Mouse (Mus musculus) limb, embryonic 13.5 days (tissue): Measurements from ENCODE around the gene Lgals8. TPM values are rescaled to one million over a fixed set of nuclear protein-coding genes. Genes with fewer than 3 reads are reported as not detected.
A peak's percentile ranks its signal among the peaks of the same experiment; 100 is the strongest.
"Not testable (repeated sequence)": the region's sequence is repeated elsewhere in the genome, so short reads cannot be mapped to it uniquely, and the experiment has no call there.

Experiments used
- ATAC-seq: fragments of 200-750 bp; cut with Nextera tagmentation; 2 replicates; pipeline ENCODE4 v1.8.0; 2017; ENCODE audit warnings: low read depth, moderate number of reproducible peaks, moderate TSS enrichment; ENCODE audit not compliant: low FRiP score
- H3K27ac ChIP-seq: fragments of 300-500 bp; sonication (generic); 2 replicates; pipeline ENCODE4 v1.5.1; 2015; ENCODE audit warnings: inconsistent platforms, mild to moderate bottlenecking, moderate library complexity
- H3K27me3 ChIP-seq: fragments of 300-500 bp; sonication (generic); 2 replicates; pipeline ENCODE4 v1.6.1; 2015; ENCODE audit warnings: mild to moderate bottlenecking, inconsistent platforms
- H3K36me3 ChIP-seq: fragments of 300-500 bp; sonication (generic); 2 replicates; pipeline ENCODE4 v1.6.1; 2015; ENCODE audit warnings: inconsistent platforms, mild to moderate bottlenecking, moderate library complexity
- H3K4me1 ChIP-seq: fragments of 300-500 bp; sonication (generic); 2 replicates; pipeline ENCODE4 v1.6.1; 2015; ENCODE audit warnings: inconsistent platforms
- H3K4me2 ChIP-seq: fragments of 300-500 bp; sonication (generic); replicated peaks from 2 replicates; pipeline ENCODE4 v1.6.1; 2015; ENCODE audit warnings: inconsistent platforms, mild to moderate bottlenecking, moderate library complexity
- H3K4me3 ChIP-seq: fragments of 300-500 bp; sonication (generic); 2 replicates; pipeline ENCODE4 v1.5.1; 2015; ENCODE audit warnings: moderate library complexity, mild to moderate bottlenecking, inconsistent platforms
- H3K9ac ChIP-seq: fragments of 300-500 bp; sonication (generic); 2 replicates; pipeline ENCODE4 v1.6.1; 2015; ENCODE audit warnings: mild to moderate bottlenecking, inconsistent platforms
- H3K9me3 ChIP-seq: fragments of 300-500 bp; sonication (generic); 2 replicates; pipeline ENCODE4 v1.6.1; 2016; ENCODE audit warnings: inconsistent platforms
- WGBS: fragments of 180-500 bp; shearing (Covaris S2); methylation state at CpG from one replicate; pipeline ENCODE4 v1.1.7; 2015; 5-methylcytosine and 5-hydroxymethylcytosine counted together
- polyA plus RNA-seq: library from polyadenylated mRNA; unstranded; fragments of >200 nt; fragmentation: Nextera tagmentation; extraction: Ambion mirVana; gene quantifications from 2 replicates; pipeline ENCODE4 v1.2.1, GENCODE M21; 2015

The Lgals8 gene
- polyA plus RNA-seq, 1 experiment from 2014 or later, result 18.9 TPM

DNA sequence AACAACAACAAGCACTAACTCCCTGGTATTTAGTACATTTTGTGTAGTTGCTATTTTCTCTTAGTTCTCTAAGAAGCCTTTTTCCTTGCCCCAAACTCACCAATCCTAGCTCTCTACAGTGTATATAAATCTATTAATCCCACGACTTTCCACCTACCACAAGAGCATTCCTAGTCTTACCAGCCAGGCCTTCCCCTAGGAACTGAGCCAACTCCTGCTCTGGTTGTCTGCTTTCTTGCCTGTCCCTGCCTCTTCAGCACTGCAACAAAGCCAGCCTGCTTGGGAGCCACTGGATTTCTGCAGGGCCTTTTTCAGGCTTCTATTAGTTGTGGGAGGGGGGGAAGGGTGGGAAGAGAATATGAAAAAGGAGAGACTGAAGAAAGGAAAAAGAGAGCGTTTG is 20.5 kb upstream of the Lgals8 start:
- Histone ChIP-seq H3K27ac (no peak overlapping the region), H3K9ac (no peak overlapping the region), H3K36me3 (no peaks in the 10 kb centered on the region), H3K9me3 (no peaks in the 10 kb centered on the region), H3K4me3 (no peak overlapping the region), H3K4me2 (no peak overlapping the region), H3K4me1 (no peaks in the 10 kb centered on the region), H3K27me3 (no peaks in the 10 kb centered on the region)
- 61% methylated on average over 2 of the region's 2 CpGs for WGBS
- ATAC-seq, result peak; percentile 14; the same call in 1 of the 2 replicates

DNA sequence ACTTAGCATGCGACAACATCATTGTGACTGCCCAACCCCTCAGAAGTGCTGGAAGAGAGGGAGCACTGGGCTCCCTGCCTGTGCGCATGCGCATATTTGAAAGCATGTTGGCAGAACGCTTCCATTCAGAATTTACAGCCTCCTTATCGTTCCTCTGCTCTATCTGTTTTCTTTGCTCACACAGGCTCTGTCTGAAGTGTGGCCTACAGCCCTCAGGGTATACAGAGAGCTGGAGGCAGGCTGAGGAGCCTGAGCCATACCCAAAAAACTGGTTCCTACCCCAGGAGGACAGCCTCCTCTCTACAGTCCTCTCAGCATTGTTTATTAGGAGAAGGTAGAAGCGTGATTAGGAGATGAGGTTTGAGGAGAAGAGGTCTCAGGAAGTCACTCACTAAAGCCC is 15.1 kb upstream of the Lgals8 start:
- no peaks in the 10 kb centered on the region for H3K36me3 ChIP-seq
- H3K9ac ChIP-seq, result no peak overlapping the region
- no peak overlapping the region for H3K4me3 ChIP-seq
- H3K4me1 ChIP-seq, result no peaks in the 10 kb centered on the region
- no peak for ATAC-seq
- no peak overlapping the region for H3K4me2 ChIP-seq
- WGBS, result 78% methylated on average over 6 of the region's 6 CpGs
- no peaks in the 10 kb centered on the region for H3K9me3 ChIP-seq
- no peaks in the 10 kb centered on the region for H3K27me3 ChIP-seq
- H3K27ac ChIP-seq, result no peak overlapping the region

- Histone ChIP-seq H3K4me2 (no peak overlapping the region), H3K27me3 (no peaks in the 10 kb centered on the region), H3K27ac (no peak overlapping the region), H3K4me1 (no peaks in the 10 kb centered on the region), H3K4me3 (no peak overlapping the region), H3K36me3 (no peaks in the 10 kb centered on the region), H3K9ac (no peak overlapping the region), H3K9me3 (no peaks in the 10 kb centered on the region)
- ATAC-seq, result no peak
- WGBS, result 82% methylated on average over 15 of the region's 15 CpGs
Measured at GRCm38 (mm10) chr13:12478301-12478700, 13.6 kb upstream of the Lgals8 start.

GRCm38 (mm10) chr13:12476886-12477285 is 12.1 kb upstream of the Lgals8 start:
- H3K9me3 ChIP-seq, result no peaks in the 10 kb centered on the region
- H3K4me2 ChIP-seq, result no peak overlapping the region
- H3K36me3 ChIP-seq, result no peaks in the 10 kb centered on the region
- WGBS, result 86% methylated on average over 4 of the region's 4 CpGs
- H3K9ac ChIP-seq, result no peak overlapping the region
- no peak for ATAC-seq
- no peaks in the 10 kb centered on the region for H3K4me1 ChIP-seq
- H3K27ac ChIP-seq, result no peak overlapping the region
- no peaks in the 10 kb centered on the region for H3K27me3 ChIP-seq
- no peak overlapping the region for H3K4me3 ChIP-seq

DNA sequence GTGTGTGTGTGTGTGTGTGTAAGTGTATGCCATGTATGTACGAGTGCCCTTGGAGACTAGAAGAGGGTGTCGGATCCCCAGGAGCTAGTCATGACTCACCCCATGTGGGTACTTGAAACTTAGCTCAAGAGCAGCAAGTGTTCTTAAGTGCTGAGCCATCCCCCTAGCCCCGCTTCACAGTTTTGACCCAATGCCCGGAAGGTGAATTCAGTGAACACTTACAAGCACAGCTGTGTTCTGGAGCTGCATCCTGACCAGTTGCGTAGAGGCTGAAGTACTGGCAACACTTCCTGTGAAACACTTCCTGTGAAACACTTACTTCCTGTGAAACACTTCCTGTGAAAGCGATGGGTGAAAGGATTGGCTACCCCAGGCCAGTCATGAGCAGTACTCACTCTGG is 10.5 kb upstream of the Lgals8 start:
- H3K4me1 ChIP-seq, result no peaks in the 10 kb centered on the region
- no peak overlapping the region for H3K9ac ChIP-seq
- H3K36me3 ChIP-seq, result no peaks in the 10 kb centered on the region
- ATAC-seq, result no peak
- no peak overlapping the region for H3K4me2 ChIP-seq
- no peaks in the 10 kb centered on the region for H3K9me3 ChIP-seq
- H3K27me3 ChIP-seq, result no peaks in the 10 kb centered on the region
- H3K4me3 ChIP-seq, result no peak overlapping the region
- H3K27ac ChIP-seq, result no peak overlapping the region
- 93% methylated on average over 6 of the region's 6 CpGs for WGBS

DNA sequence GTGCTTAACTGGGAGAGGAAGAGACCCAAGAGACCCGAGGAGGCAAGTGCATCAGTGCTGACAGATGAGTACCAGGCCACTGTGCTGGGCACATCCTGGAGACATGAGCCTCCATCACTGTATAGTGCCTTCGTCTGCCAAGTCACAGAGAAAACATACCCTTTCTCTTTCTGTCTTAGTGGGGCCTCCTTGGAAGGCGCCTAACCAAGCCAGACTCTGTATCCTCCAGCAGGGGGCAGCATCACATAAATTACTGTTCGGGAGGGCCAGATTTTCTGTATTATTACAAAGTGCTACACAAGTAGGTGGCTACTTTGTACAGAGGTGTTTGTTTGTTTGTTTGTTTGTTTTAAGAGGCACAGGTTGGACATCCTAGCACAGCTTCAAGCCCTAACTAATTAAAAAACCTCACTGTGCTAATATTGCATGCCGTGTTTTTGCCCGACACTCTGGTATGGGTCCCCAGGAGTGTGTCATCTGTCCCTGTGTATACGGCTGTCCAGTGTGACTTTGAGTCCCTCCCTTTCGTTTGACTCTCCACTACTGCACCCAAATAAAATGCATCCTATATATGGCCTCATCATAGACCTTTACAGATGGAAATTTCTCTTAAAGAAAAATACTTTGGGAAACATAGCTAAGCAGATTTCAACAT is 9.1 kb upstream of the Lgals8 start:
- Histone ChIP-seq H3K4me2 (no peak overlapping the region), H3K36me3 (no peaks in the 10 kb centered on the region), H3K27me3 (no peaks in the 10 kb centered on the region), H3K9me3 (no peaks in the 10 kb centered on the region), H3K4me3 (no peak overlapping the region), H3K27ac (no peak overlapping the region), H3K9ac (no peak overlapping the region), H3K4me1 (no peaks in the 10 kb centered on the region)
- peak; percentile 71 for ATAC-seq
- WGBS, result 41% methylated on average over 8 of the region's 8 CpGs

GRCm38 (mm10) chr13:12468488-12468887 is 3.7 kb upstream of the Lgals8 start:
- no peak overlapping the region for H3K4me2 ChIP-seq
- no peaks in the 10 kb centered on the region for H3K27me3 ChIP-seq
- no peaks in the 10 kb centered on the region for H3K36me3 ChIP-seq
- ATAC-seq, result no peak
- no peak overlapping the region for H3K27ac ChIP-seq
- H3K4me1 ChIP-seq, result no peaks in the 10 kb centered on the region
- 83% methylated on average over 1 of the region's 1 CpGs for WGBS
- no peak overlapping the region for H3K9ac ChIP-seq
- no peak overlapping the region for H3K4me3 ChIP-seq
- H3K9me3 ChIP-seq, result no peaks in the 10 kb centered on the region

- WGBS, result 87% methylated on average over 6 of the region's 6 CpGs
- H3K27me3 ChIP-seq, H3K27ac ChIP-seq, H3K9me3 ChIP-seq, ATAC-seq, H3K4me3 ChIP-seq, H3K36me3 ChIP-seq, H3K9ac ChIP-seq, H3K4me2 ChIP-seq: not testable (repeated sequence)
- H3K4me1 ChIP-seq, result peaks cover 12% of the 10 kb centered on the region
Measured at GRCm38 (mm10) chr13:12464159-12464558, 585 bp downstream of the Lgals8 start.

DNA sequence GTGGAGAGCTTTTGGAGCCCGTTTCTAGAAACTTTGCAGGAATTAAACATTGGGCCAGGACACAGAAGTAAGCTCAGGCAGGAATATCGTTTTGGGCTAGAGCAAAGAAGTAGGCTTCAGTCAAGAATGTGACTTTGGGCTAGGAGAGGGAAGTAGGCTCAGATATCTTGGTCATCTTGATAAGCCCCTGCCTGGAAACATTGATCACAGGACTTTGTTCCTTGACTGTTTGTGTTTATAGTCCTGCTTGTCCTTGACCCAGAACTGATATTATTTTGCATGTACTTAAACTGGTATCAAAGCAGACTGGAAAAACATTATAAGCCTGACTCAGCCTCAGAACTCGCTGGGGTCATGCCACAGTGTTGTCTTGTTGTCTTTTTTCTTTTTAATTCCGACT is 2.1 kb downstream of the Lgals8 start:
- no peak overlapping the region for H3K9ac ChIP-seq
- no peak overlapping the region for H3K4me2 ChIP-seq
- H3K9me3 ChIP-seq, result no peaks in the 10 kb centered on the region
- no peak for ATAC-seq
- peaks cover 12% of the 10 kb centered on the region for H3K4me1 ChIP-seq
- no peak overlapping the region for H3K4me3 ChIP-seq
- WGBS, result 81% methylated on average over 4 of the region's 4 CpGs
- no peaks in the 10 kb centered on the region; the same call in 1 of the 2 replicates for H3K36me3 ChIP-seq
- H3K27ac ChIP-seq, result no peak overlapping the region
- H3K27me3 ChIP-seq, result no peaks in the 10 kb centered on the region

DNA sequence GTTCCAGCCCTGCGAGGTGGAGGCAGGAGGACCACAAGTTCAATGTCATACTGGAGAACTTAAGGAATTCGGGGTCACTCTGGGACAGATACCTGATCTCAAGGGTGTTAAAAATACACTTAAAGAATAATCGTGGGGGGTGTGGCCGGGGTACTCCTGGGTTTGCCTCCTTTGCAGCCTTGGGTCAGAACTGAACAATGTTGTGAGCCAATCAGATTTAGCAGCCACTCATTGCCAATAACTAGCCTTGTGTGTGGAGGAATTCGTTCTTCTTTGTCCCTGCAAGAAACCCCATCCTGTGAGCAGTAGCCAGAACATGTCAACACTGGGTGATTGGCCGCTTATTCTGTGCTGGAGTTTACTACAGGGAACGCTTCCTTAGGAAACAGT is 3.0 kb downstream of the Lgals8 start:
- ATAC-seq, result no peak; the same call in 1 of the 2 replicates

DNA sequence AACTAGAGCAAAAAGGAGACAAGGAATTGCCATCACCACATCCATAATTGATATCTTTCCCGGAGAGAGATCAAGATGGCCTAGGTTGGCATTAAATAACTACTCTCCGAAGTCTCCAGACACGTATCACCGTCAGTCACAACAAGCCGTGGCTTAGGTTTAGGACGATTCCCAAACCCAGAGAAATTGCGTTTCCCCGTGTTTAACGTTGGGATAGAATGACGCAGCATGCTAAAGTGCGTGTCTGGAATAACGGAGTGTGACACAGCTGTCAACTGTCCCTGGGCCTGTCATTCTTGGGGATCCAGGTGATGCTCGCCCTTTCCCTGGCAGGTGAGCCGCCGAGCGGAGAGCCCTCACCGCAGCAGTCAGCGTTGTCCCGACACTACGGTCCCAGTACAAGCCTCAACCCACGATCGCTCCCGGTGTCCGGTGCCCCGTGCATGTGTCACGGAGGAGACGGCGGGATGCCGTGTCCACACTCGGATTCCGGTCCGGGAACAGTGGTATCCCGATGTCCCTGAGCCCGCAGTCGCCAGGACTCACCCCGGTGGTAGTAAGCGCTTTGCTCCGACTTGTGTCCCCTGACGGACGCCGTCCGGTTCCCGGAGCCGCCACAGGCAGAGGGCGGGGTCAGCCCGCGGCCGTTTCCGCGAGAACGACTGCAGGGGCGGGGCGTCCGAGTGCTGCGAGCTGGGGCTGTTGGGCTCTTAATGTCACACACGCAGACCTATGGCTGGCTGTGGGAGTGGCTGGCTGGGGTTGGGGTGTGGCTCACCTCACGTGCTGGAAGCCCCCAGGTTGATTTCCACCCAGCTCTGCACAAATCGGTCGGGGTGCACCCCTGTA is 3.6 kb downstream of the Lgals8 start:
- no peaks in the 10 kb centered on the region for H3K27me3 ChIP-seq
- peaks cover 12% of the 10 kb centered on the region for H3K4me1 ChIP-seq
- H3K27ac ChIP-seq, result peak overlapping the region; percentile 39; the same call in 1 of the 2 replicates
- peak overlapping the region; percentile 84 for H3K9ac ChIP-seq
- peak overlapping the region; percentile 75 for H3K4me3 ChIP-seq
- H3K9me3 ChIP-seq, result no peaks in the 10 kb centered on the region
- peak; percentile 97 for ATAC-seq
- WGBS, result under 1% methylated on average over 59 of the region's 59 CpGs
- H3K4me2 ChIP-seq, result peak overlapping the region; percentile 83
- H3K36me3 ChIP-seq, result peaks cover 10% of the 10 kb centered on the region; the same call in 1 of the 2 replicates

More for the DNA sequence above, 3.0 kb downstream of the Lgals8 start:
- H3K4me1 ChIP-seq, result peaks cover 12% of the 10 kb centered on the region
- peak overlapping the region; percentile 84 for H3K9ac ChIP-seq
- no peaks in the 10 kb centered on the region for H3K27me3 ChIP-seq
- H3K36me3 ChIP-seq, result peaks cover 4% of the 10 kb centered on the region; the same call in 1 of the 2 replicates
- 3% methylated on average over 7 of the region's 7 CpGs for WGBS
- H3K27ac ChIP-seq, result no peak overlapping the region; the same call in 1 of the 2 replicates
- peak overlapping the region; percentile 83 for H3K4me2 ChIP-seq
- H3K9me3 ChIP-seq, result no peaks in the 10 kb centered on the region
- H3K4me3 ChIP-seq, result peak overlapping the region; percentile 75

GRCm38 (mm10) chr13:12460443-12460842 is 4.3 kb downstream of the Lgals8 start:
- no peaks in the 10 kb centered on the region for H3K27me3 ChIP-seq
- H3K9ac ChIP-seq, result peak overlapping the region; percentile 84
- peaks cover 12% of the 10 kb centered on the region for H3K4me1 ChIP-seq
- H3K27ac ChIP-seq, result peak overlapping the region; percentile 39; the same call in 1 of the 2 replicates
- H3K9me3 ChIP-seq, result no peaks in the 10 kb centered on the region
- no peak for ATAC-seq
- H3K4me3 ChIP-seq, result peak overlapping the region; percentile 75
- peaks cover 15% of the 10 kb centered on the region for H3K36me3 ChIP-seq
- 9% methylated on average over 8 of the region's 8 CpGs for WGBS
- peak overlapping the region; percentile 83 for H3K4me2 ChIP-seq
